Mouse (Mus musculus) stomach, postnatal 0 days (tissue): ENCODE results near the gene Cnih2. TPM values are rescaled to one million over a fixed set of nuclear protein-coding genes. Genes with fewer than 3 reads are reported as not detected.

Experiments
- ATAC-seq: fragments of 200-750 bp; cut with Nextera tagmentation; 2 replicates; pipeline ENCODE4 v1.8.0; 2017; ENCODE audit not compliant: low FRiP score, low TSS enrichment
- DNase-seq: peaks from one replicate; pipeline ENCODE4 v3.0.0-alpha.2; 2016; ENCODE audit warnings: low spot score
- H3K27ac ChIP-seq: fragments of 300-500 bp; sonication (generic); replicated peaks from 2 replicates; pipeline ENCODE4 v1.5.1; 2014; ENCODE audit warnings: mild to moderate bottlenecking, control low read depth
- H3K27me3 ChIP-seq: fragments of 300-500 bp; sonication (generic); 2 replicates; pipeline ENCODE4 v1.6.1; 2014; ENCODE audit warnings: low read length; ENCODE audit not compliant: control insufficient read depth, insufficient read depth
- H3K36me3 ChIP-seq: fragments of 300-500 bp; sonication (generic); 2 replicates; pipeline ENCODE4 v1.6.1; 2014; ENCODE audit warnings: low read length, mixed read lengths; ENCODE audit not compliant: control insufficient read depth, insufficient read depth
- H3K4me1 ChIP-seq: fragments of 300-500 bp; sonication (generic); replicated peaks from 2 replicates; pipeline ENCODE4 v1.6.1; 2014; ENCODE audit warnings: antibody characterized with exemption; ENCODE audit not compliant: control insufficient read depth, insufficient read depth
- H3K4me2 ChIP-seq: fragments of 300-500 bp; sonication (generic); replicated peaks from 2 replicates; pipeline ENCODE4 v1.6.1; 2014; ENCODE audit warnings: low read depth, mild to moderate bottlenecking, control low read depth, moderate library complexity
- H3K4me3 ChIP-seq: fragments of 300-500 bp; sonication (generic); 2 replicates; pipeline ENCODE4 v1.5.1; 2014; ENCODE audit warnings: low read depth, low read length, control low read depth
- H3K9ac ChIP-seq: fragments of 300-500 bp; sonication (generic); 2 replicates; pipeline ENCODE4 v1.6.1; 2014; ENCODE audit warnings: mild to moderate bottlenecking, low read length, control low read depth, mixed read lengths
- H3K9me3 ChIP-seq: fragments of 300-500 bp; sonication (generic); 2 replicates; pipeline ENCODE4 v1.6.1; 2016; ENCODE audit warnings: low read length; ENCODE audit not compliant: control insufficient read depth
- CTCF ChIP-seq: IDR thresholded peaks from 2 replicates; pipeline ENCODE4 v1.5.1; 2016; ENCODE audit warnings: antibody characterized with exemption, low read depth, mild to moderate bottlenecking, moderate library complexity
- EP300 ChIP-seq: optimal IDR thresholded peaks from 2 replicates; pipeline ENCODE3; 2016; ENCODE audit warnings: antibody characterized with exemption
- WGBS: fragments of 180-500 bp; shearing (Covaris S2); extraction: QIAGEN DNeasy Blood & Tissue Kit; methylation state at CpG from one replicate; pipeline ENCODE4 v1.1.7; 2014; 5-methylcytosine and 5-hydroxymethylcytosine counted together
- polyA plus RNA-seq: library from polyadenylated mRNA; unstranded; fragments of >200 nt; fragmentation: Nextera tagmentation; extraction: Ambion mirVana; gene quantifications from 2 replicates; pipeline ENCODE4 v1.2.1, GENCODE M21; 2015

Cnih2 gene
- polyA plus RNA-seq, 1 experiment from 2014 or later, result 5.6 TPM

DNA sequence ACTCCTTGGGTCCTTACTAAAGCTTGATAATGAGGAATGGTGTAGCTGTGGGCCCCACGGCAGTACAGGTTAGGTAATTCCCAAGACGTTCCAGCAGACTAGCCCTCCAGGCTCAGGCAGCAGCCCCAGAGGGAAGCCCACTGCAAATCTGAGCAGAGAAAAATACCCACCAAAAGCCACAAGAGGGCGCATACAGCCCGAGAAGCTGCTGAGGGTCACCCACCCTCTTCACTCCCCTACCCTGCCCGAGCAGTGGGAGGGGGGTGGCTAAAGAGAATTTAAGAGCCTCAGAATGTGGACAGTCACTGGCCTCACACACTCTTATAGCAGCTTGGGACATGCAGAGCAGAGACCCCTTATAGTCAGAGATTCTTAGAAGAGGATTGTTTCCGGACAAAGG lies 42.1 kb downstream of the Cnih2 start:
- Histone ChIP-seq H3K4me3 (no peak overlapping the region), H3K27me3 (no peaks in the 10 kb centered on the region), H3K36me3 (no peaks in the 10 kb centered on the region), H3K9ac (no peak overlapping the region), H3K9me3 (no peaks in the 10 kb centered on the region), H3K27ac (no peak overlapping the region), H3K4me1 (peaks cover 10% of the 10 kb centered on the region), H3K4me2 (no peak overlapping the region)
- DNase-seq (peak; percentile 46), ATAC-seq (0 out of 2 replicates have a peak, but pooled peaks have one; percentile 22)
- 12% methylated on average over 6 of the region's 6 CpGs for WGBS
- TF ChIP-seq EP300, result no peak
- peak; percentile 84 for TF ChIP-seq CTCF

DNA sequence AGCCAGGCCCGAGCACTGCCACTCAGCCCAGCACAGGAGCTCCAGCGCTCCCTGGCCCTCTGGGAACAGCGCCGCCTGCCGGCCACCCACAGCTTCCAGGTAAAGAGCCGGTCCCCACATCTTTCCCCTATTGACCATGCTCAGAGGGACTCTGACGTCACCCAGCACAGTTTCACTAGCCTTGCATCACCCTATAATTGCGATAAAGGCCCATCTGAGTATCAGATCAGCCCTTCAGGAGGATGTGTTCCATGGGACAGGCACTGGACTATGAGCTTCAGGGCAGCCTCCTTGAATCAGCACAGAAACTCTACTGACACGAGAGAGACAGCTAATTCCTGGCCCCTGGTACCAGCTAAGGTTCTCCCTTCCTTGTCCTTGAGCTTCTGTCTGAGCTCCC lies 44.4 kb downstream of the Cnih2 start:
- Histone ChIP-seq H3K9me3 (no peaks in the 10 kb centered on the region), H3K27ac (no peak overlapping the region), H3K9ac (no peak overlapping the region), H3K36me3 (no peaks in the 10 kb centered on the region; the same call in 1 of the 2 replicates), H3K4me1 (peaks cover 2% of the 10 kb centered on the region), H3K4me2 (no peak overlapping the region), H3K27me3 (no peaks in the 10 kb centered on the region), H3K4me3 (no peak overlapping the region)
- 26% methylated on average over 9 of the region's 9 CpGs for WGBS
- ATAC-seq, result peak; percentile 16
- peak; percentile 86 for TF ChIP-seq CTCF
- no peak for TF ChIP-seq EP300
- peak; percentile 80 for DNase-seq

DNA sequence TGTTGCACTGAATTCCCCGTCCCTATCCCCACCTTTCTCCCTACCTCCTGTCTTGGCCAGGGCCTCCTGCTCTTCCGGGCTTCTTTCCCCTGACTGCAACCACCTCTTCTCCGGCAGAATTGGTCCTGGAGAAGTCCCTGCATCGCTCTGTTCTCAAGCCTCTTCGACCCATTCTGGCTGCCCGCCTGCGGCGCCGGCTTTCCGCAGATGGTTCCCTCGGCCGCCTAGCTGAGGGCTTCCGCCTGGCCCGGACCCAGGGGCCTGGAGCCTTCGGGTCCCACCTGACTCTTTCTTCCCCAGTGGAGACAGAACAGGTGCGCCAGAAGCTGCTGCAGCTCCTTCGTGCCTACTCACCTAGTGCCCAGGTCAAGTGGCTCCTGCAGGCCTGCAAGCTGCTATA lies 45.5 kb downstream of the Cnih2 start:
- Histone ChIP-seq H3K4me3 (no peak overlapping the region), H3K27me3 (no peaks in the 10 kb centered on the region), H3K9ac (no peak overlapping the region), H3K27ac (no peak overlapping the region), H3K4me2 (no peak overlapping the region), H3K36me3 (no peaks in the 10 kb centered on the region; the same call in 1 of the 2 replicates), H3K4me1 (no peaks in the 10 kb centered on the region; the same call in 1 of the 2 replicates), H3K9me3 (no peaks in the 10 kb centered on the region)
- DNase-seq, result no peak
- TF ChIP-seq EP300 (no peak), CTCF (no peak)
- ATAC-seq, result no peak
- 71% methylated on average over 17 of the region's 17 CpGs for WGBS

DNA sequence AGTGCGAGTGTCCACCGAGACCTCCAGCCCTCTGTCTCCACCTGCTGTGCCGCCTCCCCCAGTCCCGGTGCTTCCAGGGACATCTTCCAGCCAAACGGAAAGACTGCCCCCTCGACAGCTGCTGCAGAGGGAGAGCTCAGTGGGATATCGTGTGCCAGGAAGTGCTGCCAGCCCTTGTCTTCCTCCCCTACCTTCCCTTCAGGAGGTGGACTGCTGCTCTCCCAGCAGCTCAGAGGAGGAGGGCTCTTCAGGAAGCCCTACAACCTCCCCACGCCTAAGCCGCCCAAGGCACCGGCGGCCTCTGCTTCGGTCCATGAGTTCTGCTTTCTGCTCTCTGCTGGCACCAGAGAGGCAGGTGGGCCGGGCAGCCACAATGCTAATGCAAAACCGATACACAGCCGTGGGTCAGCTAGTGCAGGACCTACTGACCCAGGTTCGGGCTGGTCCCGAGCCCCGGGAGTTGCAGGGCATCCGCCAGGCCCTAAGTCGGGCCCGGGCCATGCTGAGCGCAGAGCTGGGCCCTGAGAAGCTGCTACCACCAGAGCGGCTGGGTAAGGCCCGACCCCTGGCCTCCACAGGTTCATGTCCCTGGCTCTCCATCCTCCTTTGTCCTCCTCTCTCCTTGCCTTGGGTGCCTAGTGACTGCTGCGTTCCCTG lies 46.0 kb downstream of the Cnih2 start:
- no peaks in the 10 kb centered on the region for H3K27me3 ChIP-seq
- H3K4me2 ChIP-seq, result no peak overlapping the region
- WGBS, result 53% methylated on average over 25 of the region's 25 CpGs

DNA sequence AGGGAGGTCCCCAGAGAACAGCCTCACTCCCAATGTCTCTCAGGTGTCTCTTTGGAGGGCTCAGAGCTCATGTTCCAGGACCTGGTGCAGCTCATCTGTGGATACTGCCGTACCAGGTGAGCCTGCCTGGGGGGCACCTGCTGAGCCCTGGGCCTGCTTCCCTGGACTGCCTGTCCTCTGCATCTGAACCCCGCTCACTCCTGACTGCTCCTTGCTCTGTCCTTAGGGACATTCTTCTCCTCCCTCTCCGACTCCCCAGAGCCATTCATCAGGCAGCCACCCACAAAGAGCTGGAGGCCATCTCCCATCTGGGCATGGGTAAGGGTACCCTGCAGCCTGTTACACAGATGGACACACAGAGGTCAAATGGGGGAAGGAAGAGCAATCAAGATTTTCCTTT lies 46.8 kb downstream of the Cnih2 start:
- ATAC-seq, result no peak
- Histone ChIP-seq H3K36me3 (peaks cover 6% of the 10 kb centered on the region; the same call in 1 of the 2 replicates), H3K27me3 (no peaks in the 10 kb centered on the region), H3K9ac (peak overlapping the region; percentile 49; the same call in 1 of the 2 replicates), H3K27ac (peak overlapping the region; percentile 65), H3K4me3 (peak overlapping the region; percentile 35), H3K4me1 (no peaks in the 10 kb centered on the region; the same call in 1 of the 2 replicates), H3K9me3 (no peaks in the 10 kb centered on the region), H3K4me2 (peak overlapping the region; percentile 63)
- TF ChIP-seq EP300 (no peak), CTCF (no peak)
- 34% methylated on average over 3 of the region's 3 CpGs for WGBS
- DNase-seq, result no peak

More for the DNA sequence above, 46.0 kb downstream of the Cnih2 start:
- Histone ChIP-seq H3K36me3 (peaks cover 3% of the 10 kb centered on the region; the same call in 1 of the 2 replicates), H3K9me3 (no peaks in the 10 kb centered on the region), H3K9ac (no peak overlapping the region), H3K27ac (no peak overlapping the region), H3K4me1 (no peaks in the 10 kb centered on the region; the same call in 1 of the 2 replicates), H3K4me3 (no peak overlapping the region)
- TF ChIP-seq CTCF (no peak), EP300 (no peak)
- DNase-seq (no peak), ATAC-seq (no peak)

DNA sequence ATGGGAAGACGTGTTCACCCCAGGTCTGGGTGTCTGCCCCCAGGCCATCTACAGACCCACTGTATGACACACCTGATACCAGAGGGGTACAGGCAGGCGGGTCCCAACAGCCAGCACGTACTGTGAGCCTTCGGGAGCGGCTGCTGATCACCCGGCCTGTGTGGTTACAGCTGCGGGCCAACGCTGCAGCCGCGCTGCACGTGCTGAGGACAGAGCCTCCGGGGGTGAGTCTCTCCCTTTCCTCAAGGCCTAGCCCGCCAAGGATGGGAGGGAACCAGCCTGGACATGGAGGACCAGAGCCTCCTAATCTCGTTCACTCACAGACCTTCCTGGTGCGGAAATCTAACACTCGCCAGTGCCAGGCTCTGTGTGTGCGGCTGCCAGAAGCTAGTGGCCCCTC lies 47.3 kb downstream of the Cnih2 start:
- Histone ChIP-seq H3K36me3 (peaks cover 6% of the 10 kb centered on the region), H3K4me3 (peak overlapping the region; percentile 35), H3K4me1 (no peaks in the 10 kb centered on the region; the same call in 1 of the 2 replicates), H3K9ac (peak overlapping the region; percentile 49), H3K27me3 (no peaks in the 10 kb centered on the region), H3K27ac (peak overlapping the region; percentile 65), H3K9me3 (no peaks in the 10 kb centered on the region), H3K4me2 (peak overlapping the region; percentile 63)
- DNase-seq (peak; percentile 61), ATAC-seq (peak; percentile 33)
- WGBS, result 5% methylated on average over 17 of the region's 17 CpGs
- TF ChIP-seq CTCF (no peak), EP300 (no peak)
